Mouse (Mus musculus) gastrocnemius, postnatal 14 days (tissue): ENCODE data around the gene Ptgr2. TPM values are rescaled to one million over a fixed set of nuclear protein-coding genes. Genes with fewer than 3 reads are reported as not detected.
"Not testable (repeated sequence)": the region's sequence is repeated elsewhere in the genome, so short reads cannot be mapped to it uniquely, and the experiment has no call there.

ENCODE experiments used
- DNase-seq: peaks from one replicate; pipeline ENCODE4 v3.0.0; 2021; ENCODE audit warnings: mixed read lengths
- intact Hi-C: fragments of 180-260 bp; cut with DNase I; formaldehyde crosslinking; loops from one replicate; pipeline ENCODE4 v1.15.1; 2025; ENCODE audit warnings: low total_unique reads
- total RNA-seq, 2 experiments: library from RNA; stranded (reverse); gene quantifications; 2 replicates each; pipeline ENCODE4 v1.2.3; 2021

Gene Ptgr2
- total RNA-seq, 2 experiments from 2014 or later, result 64.0 to 68.9 TPM

DNA sequence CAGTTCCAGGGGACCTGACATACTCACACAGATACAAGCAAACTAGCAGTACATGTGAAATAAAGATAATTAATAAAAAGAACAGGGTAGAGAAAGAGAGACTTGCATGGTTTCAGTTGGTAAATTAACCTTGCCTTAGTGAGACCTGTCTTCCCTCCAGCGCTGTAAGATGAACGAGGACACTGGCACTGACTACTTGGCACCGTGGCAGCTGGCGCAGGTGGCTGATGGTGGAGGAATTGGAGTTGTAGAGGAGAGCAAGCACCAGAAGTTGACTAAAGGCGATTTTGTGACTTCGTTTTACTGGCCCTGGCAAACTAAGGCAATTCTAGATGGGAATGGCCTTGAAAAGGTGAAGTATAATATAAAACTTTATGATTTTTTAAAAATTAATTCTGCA is 12.8 kb downstream of the Ptgr2 start:
- peak; percentile 33 for DNase-seq
- intact Hi-C loops, result no loop called here

DNA sequence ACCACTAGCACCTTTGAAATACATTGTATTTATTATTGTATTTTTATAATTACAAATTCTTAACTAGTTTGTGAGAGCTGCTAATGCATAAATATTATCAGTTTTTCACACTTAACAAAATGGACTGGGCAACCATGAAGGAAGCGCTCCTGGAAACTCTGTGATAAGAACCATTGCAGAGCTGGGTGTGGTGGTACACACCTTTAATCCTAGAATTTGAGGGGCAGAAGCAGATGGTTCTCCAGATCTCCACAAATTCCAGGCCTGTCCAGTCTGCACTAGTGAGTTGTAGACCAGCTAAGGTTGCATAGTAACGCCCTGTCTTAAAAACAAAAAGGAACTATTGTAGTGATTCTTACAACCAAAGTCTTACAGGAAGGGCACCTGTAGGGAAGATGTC is 14.2 kb downstream of the Ptgr2 start:
- intact Hi-C loops, result no loop called here
- DNase-seq, result no peak

DNA sequence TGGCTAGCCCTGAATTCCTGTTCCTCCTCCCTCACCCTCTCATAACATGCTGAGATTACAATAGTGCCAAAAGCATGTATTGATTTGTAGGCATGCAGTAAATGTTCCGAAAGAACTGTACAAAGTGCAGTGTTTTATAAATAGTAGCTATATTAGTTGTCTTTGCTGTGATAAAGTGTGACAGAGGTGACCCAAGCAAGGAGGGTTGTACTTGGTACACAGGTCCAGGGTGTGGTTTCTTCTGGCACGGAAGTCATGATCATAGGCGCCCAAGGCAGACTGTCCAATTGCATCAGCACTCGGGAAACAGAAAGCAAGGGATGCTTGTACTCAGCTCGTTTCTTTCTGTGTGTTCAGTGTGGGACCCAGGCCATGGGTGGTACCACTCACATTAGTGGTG is 19.1 kb downstream of the Ptgr2 start:
- no peak for DNase-seq

DNA sequence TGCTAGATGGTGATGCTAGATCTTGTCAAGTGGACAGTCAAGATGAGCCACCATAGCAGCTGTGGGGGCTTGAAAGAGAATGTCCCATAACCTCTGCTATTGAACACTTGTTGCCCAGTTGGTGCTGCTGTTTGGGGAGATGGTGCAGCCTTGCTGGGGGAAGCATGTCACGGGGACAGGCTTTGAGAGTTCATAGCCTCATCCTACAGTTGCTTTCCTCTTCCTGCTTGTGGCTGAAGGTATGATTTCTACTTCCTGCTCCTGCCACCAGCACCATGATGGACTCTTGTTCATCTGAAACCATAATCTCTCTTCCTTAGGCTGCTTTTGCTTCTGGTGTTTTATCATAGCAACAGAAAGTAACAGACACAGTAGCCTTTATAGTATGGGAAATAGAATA is 19.5 kb downstream of the Ptgr2 start:
- DNase-seq, result no peak
- intact Hi-C loops, result no loop called here

More for the DNA sequence above, 19.1 kb downstream of the Ptgr2 start:
- intact Hi-C loops, result no loop called here

DNA sequence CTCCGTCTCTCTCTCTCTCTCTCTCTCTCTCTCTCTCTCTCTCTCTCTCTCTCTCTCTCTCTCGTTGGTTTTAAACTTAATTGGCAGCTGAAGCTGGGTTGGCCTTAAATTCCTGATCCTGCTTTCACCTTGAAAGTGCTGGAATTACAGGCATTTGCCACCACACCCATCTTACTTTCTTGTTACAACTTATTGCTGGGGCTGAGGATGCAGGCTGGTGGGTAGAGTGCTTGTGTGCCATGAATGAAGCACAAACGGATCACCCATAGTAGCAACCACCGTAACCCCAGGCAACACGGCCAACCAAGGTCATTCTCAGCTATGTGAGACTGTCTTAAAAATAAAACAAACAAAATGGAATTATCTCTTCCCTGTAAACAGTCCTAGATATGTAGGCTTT is 26.3 kb downstream of the Ptgr2 start:
- intact Hi-C loops, result no loop called here
- DNase-seq, result no peak

DNA sequence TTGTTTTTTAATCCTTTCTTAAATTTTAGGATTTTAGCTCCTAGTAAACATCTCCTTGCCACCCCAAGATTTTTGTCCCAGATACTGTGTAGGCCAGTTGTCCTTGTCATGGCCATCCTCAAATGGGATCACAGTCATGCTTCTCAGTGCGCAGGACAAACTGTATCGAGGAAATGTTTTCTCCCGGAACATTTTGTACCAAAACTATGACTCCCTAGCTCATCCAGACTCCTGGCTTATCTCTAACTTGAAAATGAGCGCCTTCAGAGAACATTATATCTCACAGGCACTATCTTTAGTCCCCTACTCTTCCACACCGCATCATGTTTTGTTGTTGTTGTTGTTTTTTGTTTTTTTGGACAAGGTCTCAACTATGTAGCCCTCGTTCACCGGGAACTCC is 31.0 kb downstream of the Ptgr2 start:
- intact Hi-C loops, result no loop called here
- no peak for DNase-seq

DNA sequence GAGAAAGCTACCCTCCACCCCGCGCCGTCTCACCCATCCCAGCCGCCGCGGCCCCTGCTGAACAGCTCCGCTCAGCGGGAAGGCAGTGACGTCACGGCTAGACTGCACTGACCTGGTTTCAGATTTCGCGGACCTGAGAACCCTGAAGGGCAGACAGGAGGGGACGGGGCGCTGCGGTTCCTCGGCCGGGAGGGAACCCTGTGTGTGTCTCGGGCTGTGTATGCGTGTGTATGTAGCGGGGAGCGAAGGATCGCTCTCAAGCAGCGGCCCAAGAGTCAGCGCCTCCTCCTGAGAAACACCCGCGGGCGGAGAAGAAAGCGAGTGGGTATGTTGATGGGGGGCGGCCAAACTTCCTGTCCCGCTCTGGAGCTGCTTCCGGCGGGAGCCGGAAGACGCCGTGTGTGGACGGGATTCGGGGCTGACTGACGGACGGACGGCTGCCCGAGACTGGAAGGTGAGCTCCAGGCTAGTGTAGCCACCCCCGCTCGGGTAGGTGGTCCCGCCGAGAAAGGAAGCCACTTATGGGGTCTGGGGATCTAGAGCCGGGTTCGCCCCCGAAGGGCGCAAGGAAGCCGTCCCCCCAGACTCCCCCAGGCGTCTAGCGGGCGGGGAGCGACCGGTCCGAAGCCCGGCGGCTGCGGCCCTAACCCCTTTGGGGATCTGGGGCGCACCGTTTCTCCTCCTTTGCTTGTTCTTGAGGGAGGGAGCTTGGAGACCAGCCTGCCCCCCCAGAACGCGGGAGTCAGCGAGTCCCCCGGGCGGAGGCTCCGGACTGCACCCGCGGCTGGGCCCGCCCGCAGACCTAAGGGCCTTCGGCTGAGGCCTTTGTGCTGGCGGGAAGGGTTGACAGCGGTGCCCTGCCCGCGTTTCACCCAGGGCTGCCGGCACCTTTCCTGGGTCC is 31.9 kb downstream of the Ptgr2 start, which contains the start of gene Zfp410:
Gene Zfp410, plus strand, starts transcription at position 132 of the 901 bp plus-strand sequence.
- intact Hi-C loops, result no loop called here

DNA sequence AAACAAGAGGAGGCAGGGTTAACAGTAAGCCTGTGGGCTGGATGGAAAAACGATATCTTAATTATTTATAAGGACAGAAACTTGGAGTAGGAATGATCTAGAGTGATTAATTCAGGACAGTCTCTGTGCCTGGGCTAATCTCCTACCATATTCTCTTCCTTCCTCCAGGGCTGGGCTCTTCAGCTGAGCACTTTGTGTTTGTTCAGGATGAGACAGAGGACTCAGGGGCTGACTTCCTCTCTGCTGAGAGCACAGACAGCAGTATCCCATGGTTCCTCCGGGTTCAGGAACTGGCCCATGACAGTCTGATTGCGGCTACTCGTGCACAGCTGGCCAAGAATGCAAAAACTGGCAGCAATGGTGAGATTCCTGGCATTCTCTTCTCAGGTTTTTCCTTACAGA is 42.1 kb downstream of the Ptgr2 start:
- peak; percentile 12 for DNase-seq
- intact Hi-C loops, result no loop called here

More for the DNA sequence above, 31.9 kb downstream of the Ptgr2 start, which contains the start of gene Zfp410:
- DNase-seq, result peak; percentile 85

DNA sequence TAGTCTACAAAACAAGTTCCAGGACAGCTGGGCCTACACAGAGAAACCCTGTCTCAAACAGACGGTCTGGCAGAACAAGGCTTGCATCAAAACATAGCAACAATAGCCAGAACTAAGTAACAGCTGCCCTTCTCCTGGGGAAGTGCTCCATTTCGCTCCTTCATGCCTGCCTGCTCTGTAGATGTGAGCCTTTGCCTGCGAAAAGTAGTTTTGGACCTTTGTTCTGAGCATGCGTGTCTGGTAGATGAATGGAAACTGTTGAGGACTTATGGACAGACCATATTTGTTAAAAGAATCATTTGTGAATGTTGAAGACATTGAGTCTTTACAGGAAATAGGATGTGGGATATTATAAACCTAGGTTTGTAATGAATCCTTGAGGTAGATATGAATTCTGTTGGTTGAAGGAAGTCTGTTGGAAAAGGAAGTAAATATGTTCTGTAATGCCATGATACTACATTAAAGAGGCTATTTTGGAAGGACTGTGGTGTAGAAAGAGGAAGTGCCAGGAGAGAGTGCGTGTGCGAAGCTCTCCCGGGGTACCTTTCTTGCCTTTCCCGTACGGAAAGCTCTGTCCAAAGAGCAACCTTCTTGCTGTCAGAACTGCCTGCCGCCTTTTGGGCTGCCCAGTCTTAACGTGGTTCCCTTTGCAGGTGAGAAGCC is 52.1 kb downstream of the Ptgr2 start:
- no peak for DNase-seq
- intact Hi-C loops, result no loop called here

DNA sequence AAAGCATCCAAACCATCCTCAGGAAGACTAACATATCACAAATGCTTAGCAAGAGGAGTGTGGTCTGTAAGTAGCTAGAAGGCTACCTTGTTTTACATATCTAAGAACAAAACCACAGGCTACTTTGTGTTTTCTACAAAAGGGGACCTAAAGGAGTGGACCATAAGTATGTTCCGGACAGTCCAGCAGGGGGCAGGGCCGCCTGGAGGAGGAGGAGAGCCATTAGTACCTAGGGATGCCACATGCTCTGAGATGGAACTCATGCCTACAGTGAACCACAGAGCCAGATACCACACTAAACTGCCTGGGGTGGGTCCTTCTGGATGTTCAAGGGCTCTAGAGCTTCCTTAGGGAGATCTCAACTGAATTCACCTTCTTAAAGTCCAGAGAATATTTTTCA is 62.2 kb downstream of the Ptgr2 start:
- intact Hi-C loops, result no loop called here
- no peak for DNase-seq

DNA sequence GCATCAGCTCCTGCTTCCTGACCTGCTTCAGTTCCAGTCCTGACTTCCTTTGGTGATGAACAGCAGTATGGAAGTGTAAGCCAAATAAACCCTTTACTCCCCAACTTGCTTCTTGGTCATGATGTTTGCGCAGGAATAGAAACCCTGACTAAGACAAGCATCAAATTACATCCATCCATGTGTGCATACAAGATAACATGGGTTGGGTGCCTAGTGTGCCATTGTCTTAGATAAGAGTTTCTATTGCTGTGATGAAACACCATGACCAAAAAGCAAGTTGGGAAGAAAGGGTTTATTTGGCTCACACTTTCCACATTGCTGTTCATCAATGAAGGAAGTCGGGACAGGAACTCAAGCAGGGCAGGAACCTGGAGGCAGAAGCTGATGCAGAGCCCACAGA is 73.7 kb downstream of the Ptgr2 start:
- intact Hi-C loops, DNase-seq: not testable (repeated sequence)

DNA sequence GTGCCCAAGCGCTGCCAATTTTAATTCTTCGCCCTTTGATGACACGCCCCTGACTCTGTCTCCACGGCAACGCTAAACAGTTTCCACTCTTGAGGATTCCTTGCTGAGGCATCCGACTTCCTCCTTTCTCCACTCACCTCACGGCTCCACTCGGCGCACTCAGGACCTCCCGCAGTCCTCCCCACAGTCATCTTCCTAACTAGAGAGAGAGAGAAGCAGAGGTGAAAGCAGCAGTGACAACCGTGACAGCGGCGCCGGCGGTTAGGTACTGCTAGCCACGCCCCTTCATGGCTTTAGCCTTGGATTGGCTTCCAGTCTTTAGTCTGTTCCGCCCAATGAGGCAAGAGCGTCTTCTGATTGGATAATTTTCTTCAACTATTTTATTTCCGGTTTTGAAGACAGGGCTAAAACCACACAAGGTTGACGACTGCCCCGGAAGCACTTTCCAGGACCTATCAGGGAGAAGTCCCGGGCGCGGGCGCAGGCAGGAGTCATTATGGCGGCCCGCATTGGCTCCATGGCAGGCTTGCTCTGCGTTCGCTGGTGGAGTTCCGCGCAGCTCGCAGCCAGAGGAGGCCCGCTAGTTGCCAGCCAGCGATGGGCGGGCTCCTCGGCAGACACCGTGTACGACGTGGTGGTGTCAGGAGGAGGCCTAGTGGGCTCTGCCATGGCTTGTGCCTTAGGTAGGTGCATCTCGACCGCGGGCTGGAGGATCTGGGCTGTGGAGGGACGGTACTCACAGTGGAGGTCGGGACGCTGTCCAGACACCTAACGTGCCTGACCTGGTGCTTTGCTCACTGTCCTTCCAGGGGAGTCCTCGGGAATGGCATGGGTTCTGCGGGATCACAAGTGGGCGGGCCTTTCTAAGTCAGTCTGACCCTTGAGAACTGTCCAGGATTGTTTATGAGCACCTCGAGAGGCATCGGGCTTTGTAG is 76.8 kb downstream of the Ptgr2 start, which contains the start of the genes Coq6 and Fam161b:
Gene Coq6, plus strand, starts transcription at position 103 of the 935 bp plus-strand sequence.
Gene Fam161b, minus strand, starts transcription at position 279 of the 935 bp plus-strand sequence.
- intact Hi-C loops, result no loop called here
- peak; percentile 95 for DNase-seq

DNA sequence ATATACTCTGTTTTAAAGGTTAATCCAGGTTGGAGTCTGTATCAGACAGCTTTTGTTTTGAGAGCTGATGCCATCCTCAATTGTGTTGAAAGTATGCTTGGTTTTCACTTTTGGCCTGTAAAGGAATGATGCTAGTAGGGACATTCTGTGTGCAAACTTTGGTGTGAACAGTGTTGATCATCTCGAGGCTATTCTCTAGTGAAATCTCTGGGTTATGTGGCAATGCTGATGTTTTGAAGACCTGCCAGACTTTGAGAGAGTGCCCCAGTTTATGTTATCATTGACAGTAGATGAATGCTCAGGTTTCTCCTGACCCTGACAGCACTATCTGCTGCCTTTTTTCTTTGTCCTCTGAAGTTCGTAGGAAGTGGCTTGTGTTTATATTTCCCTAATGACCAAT is 77.8 kb downstream of the Ptgr2 start:
- intact Hi-C loops, result no loop called here
- no peak for DNase-seq

DNA sequence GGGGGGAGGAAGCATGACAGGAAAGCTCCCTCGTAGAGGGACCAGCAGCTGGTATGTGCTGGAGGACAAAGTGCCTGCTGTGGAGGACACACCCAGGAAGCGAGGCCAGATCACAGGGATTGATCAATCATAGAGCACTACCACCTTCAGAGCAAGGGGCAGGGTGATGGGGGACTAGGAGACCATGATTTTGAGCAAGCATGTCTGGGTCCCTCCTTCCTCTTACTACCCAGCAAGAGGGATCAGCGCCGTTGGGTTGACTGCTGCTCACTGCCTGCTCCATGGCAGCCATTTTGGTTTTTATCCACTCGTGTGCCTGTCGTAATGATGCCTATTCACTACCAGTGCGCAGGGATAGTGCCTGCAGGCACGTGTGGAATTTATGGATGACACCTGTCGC is 79.3 kb downstream of the Ptgr2 start:
- no peak for DNase-seq
- intact Hi-C loops, result no loop called here

DNA sequence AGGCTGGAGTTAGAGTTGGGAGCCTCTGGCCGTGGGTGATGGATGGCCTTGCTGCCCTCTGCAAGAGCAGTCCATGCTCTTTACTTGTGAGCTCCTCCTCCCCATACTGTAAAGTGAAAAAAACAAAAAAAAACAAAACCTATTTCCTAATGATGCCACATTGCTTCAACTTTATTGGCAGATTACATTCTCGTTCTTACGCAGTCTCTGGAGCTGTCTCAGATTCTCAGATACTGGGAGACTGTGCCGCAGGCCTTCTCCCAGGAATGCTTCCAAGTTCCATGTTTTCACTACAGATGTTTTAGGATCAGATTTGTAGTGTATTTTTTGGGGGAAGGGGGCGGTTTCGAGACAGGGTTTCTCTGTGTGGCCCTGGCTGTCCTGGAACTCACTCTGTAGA is 80.1 kb downstream of the Ptgr2 start:
- intact Hi-C loops, result no loop called here
- DNase-seq, result no peak

Other genes with a start within 250 kb of the Ptgr2 start
- gene Acot4, start 246.9 kb upstream of the Ptgr2 start, total RNA-seq, result under 1 TPM; 0.16 to 0.27 TPM
- not detected for gene Gm49366, start 246.3 kb upstream of the Ptgr2 start, total RNA-seq
- gene Acot3, start 233.1 kb upstream of the Ptgr2 start, total RNA-seq, result not detected
- under 1 TPM in 1 of 2 experiments, not detected in 1; 0.14 TPM for gene Acot5, start 215.9 kb upstream of the Ptgr2 start, total RNA-seq
- gene Acot6, start 184.6 kb upstream of the Ptgr2 start, total RNA-seq, result 1 to 10 TPM; 2.4 to 2.6 TPM
- 1 to 10 TPM; 7.0 to 7.3 TPM for gene Dnal1, start 170.9 kb upstream of the Ptgr2 start, total RNA-seq
- gene Pnma1, start 136.7 kb upstream of the Ptgr2 start, total RNA-seq, result under 1 TPM; 0.23 to 0.24 TPM
- 10 to 100 TPM; 10.8 to 11.2 TPM for gene Elmsan1, start 66.4 kb upstream of the Ptgr2 start, total RNA-seq
- gene Zfp410, start 31.6 kb downstream of the Ptgr2 start, total RNA-seq, result 10 to 100 TPM; 15.3 to 17.4 TPM
- gene Coq6, start 76.4 kb downstream of the Ptgr2 start, total RNA-seq, result 10 to 100 TPM; 31.5 to 37.0 TPM
- gene Fam161b, start 76.6 kb downstream of the Ptgr2 start, total RNA-seq, result under 1 TPM; 0.47 to 0.49 TPM
- gene Entpd5, start 123.8 kb downstream of the Ptgr2 start, total RNA-seq, result 1 to 10 TPM; 7.5 to 8.9 TPM
- 1 to 10 TPM; 1.1 to 1.2 TPM for gene Bbof1, start 123.8 kb downstream of the Ptgr2 start, total RNA-seq
- gene Rnf113a2, start 132.0 kb downstream of the Ptgr2 start, total RNA-seq, result 1 to 10 TPM; 5.4 to 5.8 TPM
- 10 to 100 TPM; 43.2 to 55.1 TPM for gene Aldh6a1, start 165.8 kb downstream of the Ptgr2 start, total RNA-seq
- 1 to 10 TPM; 6.3 to 6.4 TPM for gene Lin52, start 166.2 kb downstream of the Ptgr2 start, total RNA-seq